Mouse (Mus musculus): Measurements from ENCODE around the gene Fkbp14. TPM values are rescaled to one million over a fixed set of nuclear protein-coding genes. Genes with fewer than 3 reads are reported as not detected.

Gene Fkbp14
- total and polyA plus RNA-seq, 2 experiments, result 2.0 to 5.0 TPM

GRCm38 (mm10) chr6:54528666-54529065 lies 68.4 kb downstream of the Fkbp14 start:
- DNase-seq (ENCODE audit: extremely low read depth, low read depth, low spot score), result no peak
- TF ChIP-seq CTCF (IDR thresholded peaks at IDR 0.05; ENCODE audit: low read depth, low read length) (no peak), POLR2A (IDR thresholded peaks at IDR 0.05; ENCODE audit: extremely low read depth, insufficient read depth, low read length) (no peak)
- 84% methylated on average over 8 of the region's 8 CpGs for WGBS

More at GRCm38 (mm10) chr6:54528666-54529065, 68.4 kb downstream of the Fkbp14 start:
- Histone ChIP-seq H3K27ac (replicated peaks; ENCODE audit: insufficient read depth, low read depth, low read length) (no peak overlapping the region), H3K27me3 (ENCODE audit: control insufficient read depth, insufficient read depth, low read length) (0 out of 2 replicates have a peak, but pooled peaks cover 2% of the 10 kb centered on the region), H3K4me1 (ENCODE audit: control insufficient read depth, insufficient read depth, low read length) (no peaks in the 10 kb centered on the region), H3K79me2 (ENCODE audit: control insufficient read depth, insufficient read depth, low read length) (no peaks in the 10 kb centered on the region), H3K4me3 (ENCODE audit: insufficient read depth, low read depth, low read length) (no peak overlapping the region), H3K36me3 (ENCODE audit: control insufficient read depth, insufficient read depth, low read length) (no peaks in the 10 kb centered on the region), H3K9ac (ENCODE audit: low read depth, low read length) (no peak overlapping the region)

Other genes starting within 250 kb of the Fkbp14 start
- 6.0 and 6.4 TPM in 2 replicates for gene Wipf3, start 167.7 kb downstream of the Fkbp14 start, total RNA-seq (2014; rRNA removed)
- gene Wipf3, start 167.7 kb downstream of the Fkbp14 start, polyA plus RNA-seq (2012; rRNA removed), result 2.0 and 2.3 TPM in 2 replicates
- under 0.01 and 0.20 TPM in 2 replicates for gene Scrn1, start 30.8 kb downstream of the Fkbp14 start, total RNA-seq (2014; rRNA removed)
- gene Scrn1, start 30.8 kb downstream of the Fkbp14 start, polyA plus RNA-seq (2012; rRNA removed), result not detected in 2 replicates
- 13.0 and 13.4 TPM in 2 replicates for gene Plekha8, start 2.2 kb downstream of the Fkbp14 start, total RNA-seq (2014; rRNA removed)
- gene Plekha8, start 2.2 kb downstream of the Fkbp14 start, polyA plus RNA-seq (2012; rRNA removed), result 3.6 and 5.2 TPM in 2 replicates
- gene Mturn, start 84.3 kb upstream of the Fkbp14 start, total RNA-seq (2014; rRNA removed), result 1.6 and 2.1 TPM in 2 replicates
- 0.89 and 1.1 TPM in 2 replicates for gene Mturn, start 84.3 kb upstream of the Fkbp14 start, polyA plus RNA-seq (2012; rRNA removed)
- 27.8 and 28.1 TPM in 2 replicates for gene Znrf2, start 219.6 kb upstream of the Fkbp14 start, total RNA-seq (2014; rRNA removed)
- gene Znrf2, start 219.6 kb upstream of the Fkbp14 start, polyA plus RNA-seq (2012; rRNA removed), result 15.8 and 16.2 TPM in 2 replicates

Data from liver, adult 2 months (tissue).